Mouse (Mus musculus) T-helper 1 cell (primary cell): ENCODE results near the gene Gm44805.

ENCODE experiments used
- in situ Hi-C: fragments of 300-600 bp; cut with MboI, MseI; formaldehyde crosslinking; loops from one replicate; pipeline ENCODE4 v1.15.1; 2025; ENCODE audit warnings: high pct_unique_total_duplicates

Gene Gm44805

DNA sequence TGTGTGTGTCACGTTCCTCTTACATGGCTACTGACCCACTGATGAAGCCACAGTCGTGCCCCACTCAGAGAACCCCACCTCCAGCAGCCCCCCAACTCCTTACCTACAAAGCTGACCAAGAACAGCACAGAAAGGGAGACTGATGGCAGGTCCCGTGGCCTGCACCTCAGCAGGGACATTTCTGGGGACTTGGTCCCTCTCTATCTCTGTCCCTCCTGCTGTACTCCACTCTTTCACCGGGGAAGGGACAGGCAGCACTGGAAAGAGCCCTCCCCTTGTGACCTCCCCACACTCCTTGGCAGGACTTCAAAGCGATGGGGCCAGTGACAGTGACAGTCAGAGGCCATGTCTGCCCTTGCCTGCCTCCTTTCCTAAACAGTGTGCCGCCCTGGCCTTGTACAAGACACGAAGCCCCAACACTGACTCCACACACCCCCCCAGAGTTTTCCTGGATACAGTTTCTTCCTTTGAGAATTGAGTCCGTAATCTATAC lies at the start of gene Gm44805, which contains the start of gene Apoc4:
Gm44805 (minus strand) TSS at position 222 of the 493 bp plus-strand sequence.
Apoc4 (minus strand) TSS at position 278 of the 493 bp plus-strand sequence.
- in situ Hi-C loops: no loop called here

DNA sequence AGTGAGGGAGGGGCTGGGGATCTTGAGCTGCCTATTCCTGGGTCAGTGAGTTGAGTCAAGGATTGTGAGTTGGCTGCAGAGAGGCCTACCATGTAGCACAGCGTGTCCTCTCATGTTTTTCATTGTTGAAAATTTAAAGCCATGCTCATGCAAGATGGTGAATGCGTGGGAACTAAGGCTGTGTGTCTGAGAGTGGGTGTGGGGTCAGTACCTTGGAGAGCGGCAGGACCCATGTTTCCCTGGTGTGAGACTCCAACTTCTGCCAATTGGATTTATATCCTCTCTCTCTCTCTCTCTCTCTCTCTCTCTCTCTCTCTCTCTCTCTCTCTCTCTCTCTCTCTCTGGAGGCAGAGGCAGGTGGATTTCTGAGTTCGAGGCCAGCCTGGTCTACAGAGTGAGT lies 45.3 kb upstream of the Gm44805 start:
- in situ Hi-C loops: no loop called here

DNA sequence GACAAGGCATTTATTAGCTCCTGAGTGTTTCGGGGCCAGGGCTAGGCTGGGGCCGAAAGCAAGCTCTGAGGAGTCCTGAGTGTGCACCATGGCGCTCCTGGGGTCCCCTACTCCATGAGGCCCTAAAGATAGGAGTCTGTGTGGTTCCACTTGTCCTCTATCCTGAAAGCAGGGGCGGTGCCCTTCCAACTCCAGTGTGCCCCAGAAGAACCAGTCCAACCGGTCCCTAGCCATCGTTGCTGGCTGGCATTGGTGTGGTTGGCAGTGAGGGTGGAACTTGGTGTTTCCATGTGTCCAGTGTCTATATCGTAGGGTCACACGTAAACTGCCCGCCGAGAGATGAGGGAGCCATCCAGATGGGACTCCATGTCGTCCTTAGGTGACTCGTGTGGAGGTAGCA lies 42.9 kb upstream of the Gm44805 start:
- in situ Hi-C loops: no loop called here

DNA sequence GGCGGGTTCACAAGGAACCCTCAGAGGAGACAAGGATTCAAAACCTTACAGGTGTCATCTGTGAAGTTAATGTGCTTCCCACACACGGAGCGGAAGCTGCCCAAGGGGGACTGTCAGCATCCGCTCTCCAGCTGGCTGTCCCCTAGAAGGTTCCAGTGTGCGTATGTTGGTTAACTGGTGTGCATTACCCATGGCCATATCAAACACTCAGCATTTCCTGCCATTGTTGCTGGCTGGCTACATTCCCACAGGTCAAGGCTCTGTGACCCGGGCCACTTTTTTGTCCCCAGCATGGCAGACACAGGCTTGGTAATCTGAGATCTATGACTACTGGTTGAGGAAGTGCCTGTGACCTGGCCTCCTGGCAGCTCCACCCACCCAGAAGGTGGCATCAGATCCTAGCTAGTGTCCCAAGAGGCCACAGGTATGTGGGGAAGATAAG lies 41.6 kb upstream of the Gm44805 start:
- in situ Hi-C loops: no loop called here

DNA sequence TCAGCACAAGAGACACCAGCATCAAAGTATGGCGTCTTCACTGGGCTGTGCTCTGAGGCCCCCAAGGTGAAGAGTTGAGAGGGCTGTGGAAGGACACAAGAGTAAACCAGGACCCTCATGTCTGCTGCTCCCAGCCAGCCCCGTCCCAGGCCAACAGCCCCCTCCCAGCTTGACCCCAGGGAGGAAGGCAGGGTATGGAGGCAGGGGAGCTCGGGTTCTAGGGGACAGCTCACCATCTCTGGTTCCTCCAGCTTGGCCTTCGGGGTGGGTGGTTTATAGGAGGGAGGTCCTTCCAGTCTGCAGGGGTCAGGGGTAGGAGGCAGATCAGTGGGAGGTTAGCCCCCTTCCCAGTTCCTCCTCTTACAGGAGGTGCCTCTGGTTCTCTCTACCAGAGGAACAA lies 38.0 kb upstream of the Gm44805 start:
- in situ Hi-C loops: no loop called here

DNA sequence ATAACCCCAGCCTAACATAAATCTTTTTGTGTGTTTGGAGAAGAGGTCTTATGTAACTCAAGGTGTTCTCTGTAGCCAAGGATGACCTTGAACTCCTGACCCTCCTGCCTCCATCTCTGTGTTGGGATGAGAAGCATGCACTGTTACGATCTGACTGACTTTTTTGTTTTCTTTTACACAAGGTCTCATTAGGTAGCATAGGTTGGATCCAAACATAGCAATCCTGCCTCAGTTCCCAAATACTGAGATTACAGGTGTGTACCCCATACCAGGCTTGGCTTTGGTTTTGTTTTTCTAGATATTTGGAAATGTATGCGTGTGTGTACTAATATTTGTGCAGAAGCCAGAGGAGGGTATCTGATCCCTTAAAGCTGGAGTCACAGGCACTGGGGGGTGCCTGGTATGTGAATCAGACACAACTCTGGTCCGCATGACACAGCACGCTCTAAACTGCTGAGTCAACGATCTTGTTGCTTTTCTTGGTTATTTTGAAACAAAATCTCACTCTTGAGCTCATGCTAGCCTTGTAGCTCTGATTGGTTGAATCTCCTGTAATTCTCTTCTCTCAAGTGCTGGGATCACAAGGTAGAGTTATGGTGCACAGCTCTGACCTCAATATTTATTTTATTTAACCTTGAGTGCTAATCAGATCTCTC lies 37.2 kb upstream of the Gm44805 start:
- in situ Hi-C loops: no loop called here

DNA sequence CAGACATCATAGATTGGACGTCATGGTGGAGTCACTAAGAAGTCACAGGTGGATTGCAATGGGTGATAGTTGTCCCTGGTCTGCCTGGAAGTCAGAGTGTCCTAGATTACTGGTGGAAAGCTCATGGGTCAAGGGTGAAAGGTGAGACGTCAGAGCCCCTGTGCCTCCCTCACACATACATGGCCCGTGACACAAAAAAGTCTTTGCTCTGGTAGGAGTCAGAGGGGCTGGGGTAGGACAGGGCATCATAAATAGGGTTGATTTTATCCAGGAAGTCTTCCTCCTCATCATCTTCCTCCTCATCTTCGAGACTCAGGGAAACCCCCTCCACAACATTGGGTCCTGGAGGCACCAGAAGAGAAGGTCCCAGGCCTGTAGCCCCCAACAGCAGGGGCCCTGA lies 36.1 kb upstream of the Gm44805 start:
- in situ Hi-C loops: no loop called here

DNA sequence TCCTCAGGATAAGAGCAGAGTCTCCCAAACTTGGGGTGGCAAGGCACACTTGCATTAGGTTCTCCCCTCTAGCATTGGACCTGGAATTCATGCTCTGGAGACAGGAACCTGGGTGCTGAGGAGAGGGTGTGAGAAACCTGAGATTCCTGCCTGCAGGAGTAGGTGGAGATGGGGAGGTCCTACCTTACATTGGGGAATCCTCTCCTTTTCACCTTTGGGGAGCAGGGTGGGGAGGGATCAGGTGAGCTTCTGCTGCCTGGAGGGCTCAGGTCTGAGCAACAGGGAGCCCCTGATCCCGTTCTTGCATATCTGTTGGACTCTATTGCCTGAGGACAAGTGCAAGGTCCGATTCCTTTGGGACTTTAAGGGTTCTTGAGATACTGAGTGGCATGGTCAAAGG lies 35.6 kb upstream of the Gm44805 start:
- in situ Hi-C loops: no loop called here

DNA sequence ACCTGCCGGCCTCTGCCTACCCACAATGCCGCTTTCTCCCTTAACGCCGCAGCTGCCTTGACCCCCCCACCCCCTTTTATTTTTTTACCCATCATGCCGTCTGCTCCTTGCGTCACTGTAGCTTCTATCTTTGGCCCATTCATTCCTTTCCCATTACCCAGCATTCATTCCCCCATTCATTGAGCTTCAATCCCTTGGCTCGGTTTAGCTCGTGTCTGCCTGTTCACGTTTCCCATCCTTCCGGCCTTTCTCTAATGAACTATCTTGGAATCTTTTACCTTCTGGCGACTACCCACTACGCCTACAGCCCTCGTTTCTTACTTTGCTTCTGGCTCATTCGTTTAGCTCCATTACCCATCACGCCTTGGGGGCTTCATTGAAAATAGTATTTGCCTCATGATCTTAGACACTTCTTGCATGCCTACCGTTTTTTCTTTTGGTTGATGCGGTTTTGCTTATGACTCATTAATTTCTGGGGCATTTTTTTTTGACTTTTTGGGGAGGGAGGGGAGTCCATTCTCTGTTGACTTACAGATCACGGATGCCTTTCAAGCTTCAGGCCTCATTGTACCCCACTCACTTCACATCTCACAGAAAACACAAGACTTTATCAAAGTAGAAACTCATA lies 34.9 kb upstream of the Gm44805 start:
- in situ Hi-C loops: no loop called here

DNA sequence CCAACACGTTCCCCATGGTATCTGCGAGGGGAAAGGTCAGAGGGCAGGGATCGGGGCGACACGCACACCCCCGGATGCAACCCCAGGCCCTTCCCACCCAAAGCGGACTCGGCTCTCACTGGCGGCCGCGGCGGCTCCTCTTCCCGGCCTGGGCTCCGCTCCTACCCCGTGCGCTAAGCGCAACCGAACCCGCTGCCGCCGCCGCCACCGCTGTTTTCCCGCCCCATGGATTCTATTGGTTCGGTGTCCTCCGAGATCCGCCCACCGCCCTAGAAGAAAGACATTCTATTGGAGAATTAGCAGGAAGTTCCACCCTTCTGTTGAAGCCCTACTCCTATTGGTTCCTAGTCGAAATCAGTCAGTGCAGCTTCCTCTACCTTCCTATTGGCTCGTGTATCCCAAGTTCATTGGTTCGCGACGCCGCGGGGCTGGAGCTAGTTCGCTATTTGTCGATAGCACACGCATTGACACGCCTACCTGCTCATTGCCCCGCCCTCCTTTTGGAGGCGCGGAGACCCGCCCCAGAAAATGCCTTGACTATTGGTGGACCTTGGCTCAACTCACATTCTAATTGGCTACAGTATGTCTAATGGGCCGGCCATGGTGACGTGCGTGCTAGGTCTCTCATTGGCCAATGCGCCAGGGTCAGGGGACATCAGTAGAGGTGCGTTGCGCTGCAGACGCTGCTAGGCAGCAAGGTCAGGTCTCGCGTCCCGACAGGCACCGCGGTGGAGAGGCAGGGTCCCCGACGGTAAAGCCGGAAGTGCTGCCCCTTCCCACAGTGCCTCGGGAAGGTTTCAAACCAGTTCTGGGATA lies 34.2 kb upstream of the Gm44805 start, which contains the start of gene Tomm40:
Tomm40 (minus strand) TSS at position 200 of the 816 bp plus-strand sequence.
- in situ Hi-C loops: no loop called here

DNA sequence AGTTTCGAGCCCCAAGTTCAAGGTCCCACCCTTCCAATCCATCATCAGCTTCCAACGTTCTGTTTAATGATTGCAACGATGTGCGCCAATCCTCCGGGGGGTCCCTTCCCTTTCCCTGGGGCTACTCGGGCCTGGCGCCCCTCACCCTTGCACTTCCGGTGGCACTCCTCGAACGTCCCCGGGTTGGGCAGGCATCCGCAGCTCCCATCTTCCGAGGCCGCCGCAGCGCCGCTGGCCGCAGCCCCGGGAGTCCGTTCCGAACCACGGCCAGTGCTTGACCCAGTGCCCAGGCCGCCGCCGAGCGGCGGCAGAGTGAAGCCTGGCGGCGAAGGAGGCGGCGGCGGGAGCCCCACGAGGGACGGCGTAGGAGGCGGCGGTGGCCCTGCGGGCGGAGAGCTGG lies 33.6 kb upstream of the Gm44805 start:
- in situ Hi-C loops: no loop called here

DNA sequence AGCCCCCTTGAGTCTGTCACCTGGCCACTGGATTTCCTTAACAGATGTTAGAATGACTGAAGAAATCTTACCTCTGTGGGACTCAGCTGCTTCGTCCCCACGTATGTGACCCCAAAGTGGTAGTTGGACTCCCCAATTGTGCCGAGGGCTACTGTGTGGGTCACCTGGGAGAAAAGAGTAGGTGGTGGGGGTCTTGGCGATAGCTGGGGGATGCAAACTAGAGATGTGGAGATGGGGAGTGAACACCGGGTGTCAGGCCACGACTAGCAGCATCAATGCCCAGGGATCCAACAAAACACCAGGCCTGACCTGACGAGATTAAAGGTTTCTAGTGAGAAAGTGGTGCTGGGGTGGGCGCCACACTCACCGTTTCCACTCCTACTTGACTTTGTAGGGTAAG lies 32.4 kb upstream of the Gm44805 start:
- in situ Hi-C loops: no loop called here

DNA sequence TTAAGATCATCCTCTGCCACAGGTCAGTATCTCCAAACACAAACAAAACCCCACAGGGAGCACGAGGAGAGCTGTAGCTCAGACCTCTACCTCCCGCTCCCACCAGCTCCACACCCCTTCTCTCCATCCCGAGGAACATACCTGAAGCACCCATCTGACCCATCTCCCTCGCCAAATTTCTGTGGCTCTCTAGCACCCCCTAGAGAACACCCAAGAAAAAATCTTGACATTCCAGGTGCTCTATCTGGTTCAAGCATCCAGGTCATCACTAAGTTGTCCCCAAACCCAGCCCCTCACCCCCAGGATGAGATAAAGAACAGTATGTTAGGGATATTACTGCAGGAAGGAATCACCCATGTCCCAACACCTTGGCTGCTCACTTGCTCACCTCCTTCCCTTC lies 32.0 kb upstream of the Gm44805 start:
- in situ Hi-C loops: no loop called here

DNA sequence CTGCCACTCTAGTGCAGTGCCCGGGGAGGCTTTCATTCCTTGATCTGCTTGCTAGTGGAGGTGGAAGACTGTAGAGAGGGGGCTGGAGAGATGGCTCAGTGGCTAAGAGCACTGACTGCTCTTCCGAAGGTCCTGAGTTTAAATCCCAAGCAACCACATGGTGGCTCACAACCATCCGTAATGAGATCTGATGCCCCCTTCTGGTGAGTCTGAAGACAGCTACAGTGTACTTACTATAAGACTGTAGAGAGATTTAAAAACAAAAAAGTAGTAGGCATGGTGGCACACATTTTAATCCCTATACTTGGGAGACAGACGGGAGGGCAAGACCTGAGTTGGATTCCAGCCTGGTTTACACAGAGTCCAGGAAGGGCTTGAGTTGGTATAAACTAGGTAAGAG lies 31.2 kb upstream of the Gm44805 start:
- in situ Hi-C loops: no loop called here

DNA sequence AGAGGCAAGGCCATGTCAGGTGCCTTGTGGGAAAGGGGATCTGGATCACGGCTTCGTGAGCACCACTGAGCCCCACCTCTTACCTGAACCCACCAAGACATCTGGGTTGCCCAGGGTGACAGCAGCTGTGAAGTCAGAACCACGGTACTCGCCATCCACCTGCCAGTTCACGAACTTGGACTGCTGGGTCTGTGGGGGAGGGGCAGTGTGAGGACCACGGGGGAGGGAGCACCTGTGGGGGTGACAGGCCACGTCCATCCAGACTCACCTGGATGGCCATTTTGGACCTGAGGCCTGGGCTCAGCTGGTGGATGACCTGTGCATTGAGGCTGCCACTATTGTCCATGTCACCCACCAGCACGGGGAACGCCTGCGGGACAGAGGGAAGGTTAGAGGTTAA lies 29.4 kb upstream of the Gm44805 start:
- in situ Hi-C loops: no loop called here

DNA sequence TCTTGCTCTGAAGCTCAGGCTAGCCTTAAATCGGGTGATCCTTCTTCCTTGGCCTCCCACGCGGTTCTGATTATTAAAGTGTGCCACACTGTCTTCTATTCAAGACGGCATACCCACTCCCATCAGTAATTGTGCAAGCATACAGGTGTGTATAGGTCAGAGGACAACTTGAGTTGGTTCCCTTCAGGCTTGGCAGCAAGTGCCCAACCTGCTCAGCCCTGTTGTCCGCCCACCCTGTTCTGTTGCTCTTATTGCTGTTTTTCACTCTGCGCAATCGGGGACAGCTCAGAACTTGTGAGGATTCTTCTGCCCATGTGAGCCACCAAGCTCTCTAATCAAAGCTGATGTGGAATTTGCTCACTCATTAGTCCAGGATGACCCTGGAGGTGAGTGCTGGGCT lies 24.0 kb upstream of the Gm44805 start:
- in situ Hi-C loops: no loop called here

DNA sequence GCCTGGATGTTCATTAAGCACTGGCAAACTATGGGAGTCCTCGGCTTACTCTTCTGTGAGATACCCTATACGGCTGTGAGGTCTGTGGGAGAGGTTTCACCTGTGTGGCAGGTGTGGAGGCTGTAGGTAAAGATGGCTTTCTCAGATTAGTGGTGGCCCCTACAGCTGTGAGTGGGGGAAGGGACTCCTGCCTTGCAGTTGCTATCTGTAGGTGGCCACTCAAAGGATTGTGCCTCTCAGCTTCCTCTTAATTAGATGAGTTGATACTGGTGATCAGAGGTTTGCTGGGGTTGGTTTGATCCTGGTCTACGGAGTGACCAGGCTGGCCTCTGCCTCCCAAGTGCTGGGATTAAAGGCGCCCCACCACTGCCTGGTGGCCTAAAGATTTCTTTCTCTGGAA lies 23.3 kb upstream of the Gm44805 start:
- in situ Hi-C loops: no loop called here

DNA sequence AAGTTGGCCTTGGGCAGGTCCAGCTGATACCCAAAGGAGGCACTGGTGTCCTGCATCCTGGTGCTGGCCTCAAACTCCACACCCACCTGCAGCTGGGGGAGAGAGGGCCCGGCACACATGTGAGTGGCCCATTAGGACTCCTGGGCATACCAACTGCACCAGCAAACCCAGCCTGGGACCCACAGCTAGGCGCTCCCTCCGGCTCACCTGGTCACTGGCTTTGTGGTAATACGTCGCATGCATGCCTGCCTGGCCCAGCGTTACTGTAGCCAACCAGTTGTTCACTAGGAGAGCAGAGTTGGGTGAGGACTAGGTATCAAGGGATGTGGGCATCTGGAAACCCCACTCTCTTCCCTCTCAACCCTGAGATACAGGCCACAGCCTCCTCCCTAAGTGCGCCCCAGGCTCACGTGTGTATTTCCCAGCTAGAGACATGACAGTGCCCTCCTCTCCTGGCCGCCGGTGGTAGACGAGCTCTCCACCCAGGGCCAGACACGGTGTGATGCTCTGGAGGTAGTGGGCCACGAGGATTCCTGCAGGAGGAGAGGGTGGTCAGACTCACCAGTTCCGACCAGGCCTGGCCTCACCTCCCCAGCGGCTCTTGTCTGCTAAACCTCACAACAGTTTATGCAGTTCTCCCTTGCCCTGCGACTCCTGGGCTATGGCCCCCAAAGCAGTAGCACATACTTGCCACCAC lies 21.8 kb upstream of the Gm44805 start:
- in situ Hi-C loops: no loop called here

DNA sequence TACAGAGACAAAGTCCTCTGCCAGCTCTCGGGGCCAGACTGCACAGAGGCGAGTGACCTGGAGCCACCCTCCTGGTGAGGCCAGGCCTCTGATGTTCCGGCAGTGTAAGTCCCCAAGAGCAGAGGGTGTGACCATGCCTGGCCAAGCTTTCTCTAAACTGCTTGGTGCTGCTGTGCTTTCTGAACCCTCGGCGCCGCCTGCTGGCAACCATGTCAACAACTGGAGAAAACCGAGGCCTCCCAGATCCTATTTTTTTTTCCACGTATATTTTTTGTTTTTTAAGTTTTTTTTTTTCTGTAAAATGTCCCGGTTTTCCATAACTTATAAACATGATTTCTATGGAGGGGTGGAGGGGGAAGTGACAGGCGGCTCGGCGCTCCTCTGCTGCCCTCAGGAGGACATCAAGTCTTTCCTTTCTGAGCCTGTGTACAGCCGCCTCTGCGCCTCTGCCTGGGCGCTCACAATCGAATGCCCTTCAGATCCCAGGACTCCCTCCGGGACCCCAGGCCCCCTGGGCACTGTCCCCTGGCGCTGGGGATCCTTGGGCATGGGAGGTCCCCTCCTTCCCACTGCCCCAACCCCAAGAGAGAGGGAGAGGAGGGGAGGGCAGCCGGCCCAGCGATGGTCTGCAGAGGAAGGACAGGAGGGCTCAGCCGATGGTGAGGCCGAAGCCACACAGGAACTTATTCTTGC lies 20.0 kb upstream of the Gm44805 start:
- in situ Hi-C loops: no loop called here

DNA sequence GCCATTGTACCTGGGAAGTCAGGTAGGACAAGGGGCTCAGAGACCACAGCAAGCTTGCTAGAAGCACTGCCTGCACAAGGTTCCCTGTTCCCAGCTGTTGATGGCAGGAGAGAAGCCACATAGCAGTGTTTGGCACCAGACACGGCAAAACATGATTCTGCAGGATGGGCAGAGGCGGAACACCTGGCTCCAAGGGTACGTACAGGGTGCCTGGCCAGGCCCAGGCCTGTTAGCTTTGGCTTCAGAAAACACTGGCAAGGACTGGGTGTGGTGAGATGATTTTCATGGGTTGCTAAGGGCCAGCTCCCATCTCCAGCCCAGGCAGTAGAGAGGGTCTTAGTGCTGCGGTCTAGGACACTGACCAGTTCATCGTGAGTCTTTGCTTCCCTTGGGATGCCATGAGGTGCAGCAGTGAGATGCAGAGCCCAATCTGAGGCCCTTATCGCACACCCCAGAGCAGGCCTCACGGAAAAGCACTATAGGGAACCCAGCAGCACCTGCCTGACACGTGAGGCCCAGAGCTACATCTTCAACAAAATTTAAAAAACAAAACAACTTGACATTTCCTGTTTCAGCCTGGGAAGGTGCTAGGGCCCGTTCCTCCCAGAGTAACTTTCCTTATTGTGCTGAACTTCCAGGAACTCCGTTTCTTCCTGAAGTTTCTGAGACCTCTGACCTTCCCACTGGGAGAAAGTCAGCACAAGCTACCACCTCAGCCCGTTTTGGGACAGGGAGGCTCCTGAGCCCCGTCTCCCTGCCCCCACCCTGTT lies 19.3 kb upstream of the Gm44805 start:
- in situ Hi-C loops: no loop called here

DNA sequence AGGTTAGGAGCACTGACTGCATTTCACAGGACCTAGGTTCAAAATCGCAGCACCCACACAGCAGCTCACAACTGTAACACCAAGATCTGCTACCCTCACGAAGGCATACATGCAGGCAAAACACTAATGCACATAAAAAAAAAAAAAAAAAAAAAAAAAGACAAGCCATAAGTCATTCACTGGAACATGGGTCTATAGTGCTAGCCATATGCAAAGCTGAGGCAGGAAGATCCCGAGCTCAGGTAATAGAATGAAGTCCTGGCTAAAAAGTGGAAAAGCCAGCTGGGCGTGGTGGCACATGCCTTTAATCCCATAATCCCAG lies 18.6 kb upstream of the Gm44805 start:
- in situ Hi-C loops: no loop called here
